Mouse (Mus musculus): ENCODE measurements around the gene Etv6. TPM values are rescaled to one million over a fixed set of nuclear protein-coding genes. Genes with fewer than 3 reads are reported as not detected.

Gene Etv6
- polyA plus RNA-seq, 1 experiment from 2014 or later: 13.8 TPM

DNA sequence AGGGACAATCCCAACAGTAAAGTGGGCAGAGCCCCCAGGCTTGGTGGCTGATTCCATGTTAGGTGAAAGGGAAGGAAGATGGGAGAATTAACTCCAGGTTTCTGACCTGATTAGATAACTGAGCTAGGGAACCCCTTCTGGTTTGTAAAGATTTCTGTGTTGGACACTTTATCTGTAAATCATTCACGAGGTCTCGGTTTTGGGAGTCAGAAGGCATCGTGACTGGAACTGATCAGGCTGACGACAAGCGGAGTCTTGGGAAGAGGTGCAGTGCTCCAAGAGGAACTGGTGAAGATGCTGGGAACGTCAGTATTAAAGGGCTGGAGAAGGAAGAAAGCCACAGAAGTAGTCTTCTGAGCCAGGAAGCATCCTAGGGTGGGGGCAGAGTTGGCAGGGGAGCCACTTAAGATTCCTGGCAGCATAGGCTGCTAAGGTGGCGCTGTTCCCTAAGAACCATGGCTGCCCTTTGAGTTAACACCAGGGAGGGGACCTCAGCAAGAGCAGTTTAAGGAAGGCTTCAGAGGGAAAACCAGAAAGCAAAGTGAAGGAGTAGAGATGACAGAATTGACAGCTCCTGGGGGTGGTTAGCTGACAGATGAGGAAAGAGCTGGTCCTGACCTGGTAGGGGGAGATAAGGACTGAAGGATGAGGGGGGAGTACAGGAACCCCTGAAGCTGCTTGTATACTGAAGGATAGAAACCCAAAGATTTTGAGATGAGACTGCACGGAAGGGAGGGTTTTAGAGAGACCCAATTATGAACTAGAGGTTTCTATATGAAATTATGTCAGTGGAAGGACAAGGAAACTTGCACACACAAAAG is 191.1 kb downstream of the Etv6 start:
- H3K4me3 ChIP-seq (replicated peaks): no peak overlapping the region
- H3K4me2 ChIP-seq: no peak overlapping the region
- H3K27me3 ChIP-seq (replicated peaks): no peaks in the 10 kb centered on the region
- H3K9me3 ChIP-seq: no peaks in the 10 kb centered on the region
- peaks cover 6% of the 10 kb centered on the region; the same call in 1 of the 2 replicates for H3K4me1 ChIP-seq
- H3K9ac ChIP-seq: no peak overlapping the region
- ATAC-seq (ENCODE audit: insufficient read depth, low FRiP score, low read depth): no peak
- H3K36me3 ChIP-seq: 0 out of 2 replicates have a peak, but pooled peaks cover 5% of the 10 kb centered on the region
- no peak overlapping the region for H3K27ac ChIP-seq
- WGBS: 75% methylated on average over 8 of the region's 8 CpGs

DNA sequence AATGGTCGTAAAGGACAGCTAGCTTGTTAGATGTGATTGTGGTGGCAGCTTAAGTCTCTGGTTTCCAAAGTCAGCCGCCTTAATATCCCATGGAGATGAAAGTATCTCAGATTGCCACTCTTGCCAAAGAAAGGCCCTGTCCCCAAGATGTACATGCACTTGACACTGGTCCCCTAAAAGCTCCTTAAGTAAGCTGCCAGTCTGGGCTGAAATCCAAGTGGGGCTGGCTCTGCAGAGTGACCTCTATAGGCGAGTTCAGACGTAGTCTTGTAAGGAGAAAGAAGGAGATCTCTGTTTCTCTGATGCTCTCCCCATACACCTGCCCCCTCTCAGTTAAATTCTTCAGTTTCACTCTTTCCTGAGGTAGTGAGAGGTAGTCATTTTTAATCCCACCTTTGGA is 200.8 kb downstream of the Etv6 start:
- H3K9me3 ChIP-seq: no peaks in the 10 kb centered on the region
- H3K4me2 ChIP-seq: no peak overlapping the region
- no peak for ATAC-seq (ENCODE audit: insufficient read depth, low FRiP score, low read depth)
- no peak overlapping the region for H3K9ac ChIP-seq
- H3K4me3 ChIP-seq (replicated peaks): no peak overlapping the region
- 0 out of 2 replicates have a peak, but pooled peaks cover 8% of the 10 kb centered on the region for H3K36me3 ChIP-seq
- no peak overlapping the region for H3K27ac ChIP-seq
- WGBS: 73% methylated on average over 4 of the region's 4 CpGs
- H3K27me3 ChIP-seq (replicated peaks): no peaks in the 10 kb centered on the region
- no peaks in the 10 kb centered on the region for H3K4me1 ChIP-seq

DNA sequence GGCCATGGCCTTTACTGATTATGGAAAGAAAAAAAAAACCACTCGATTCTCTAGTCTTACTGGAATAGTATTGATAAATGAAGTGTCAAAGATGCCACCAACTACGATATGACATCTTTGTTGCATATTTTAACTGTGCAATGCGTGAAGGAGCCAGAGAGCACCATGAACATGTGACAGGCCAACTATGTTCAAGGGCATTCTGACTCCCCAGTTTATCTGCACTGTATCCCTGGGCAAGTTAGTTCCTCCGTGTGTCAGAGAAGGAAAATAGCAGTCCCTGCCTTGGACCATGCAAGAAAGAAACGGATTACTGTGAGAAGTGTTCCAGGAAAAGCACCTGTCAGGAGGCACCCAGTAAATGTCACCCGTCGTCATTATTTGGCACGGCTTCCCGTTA is 203.0 kb downstream of the Etv6 start:
- Histone ChIP-seq H3K27ac (no peak overlapping the region), H3K4me1 (no peaks in the 10 kb centered on the region), H3K36me3 (0 out of 2 replicates have a peak, but pooled peaks cover 8% of the 10 kb centered on the region), H3K4me2 (no peak overlapping the region), H3K9me3 (no peaks in the 10 kb centered on the region), H3K27me3 (replicated peaks) (no peaks in the 10 kb centered on the region), H3K9ac (no peak overlapping the region), H3K4me3 (replicated peaks) (no peak overlapping the region)
- ATAC-seq (ENCODE audit: insufficient read depth, low FRiP score, low read depth): no peak
- 79% methylated on average over 9 of the region's 9 CpGs for WGBS

DNA sequence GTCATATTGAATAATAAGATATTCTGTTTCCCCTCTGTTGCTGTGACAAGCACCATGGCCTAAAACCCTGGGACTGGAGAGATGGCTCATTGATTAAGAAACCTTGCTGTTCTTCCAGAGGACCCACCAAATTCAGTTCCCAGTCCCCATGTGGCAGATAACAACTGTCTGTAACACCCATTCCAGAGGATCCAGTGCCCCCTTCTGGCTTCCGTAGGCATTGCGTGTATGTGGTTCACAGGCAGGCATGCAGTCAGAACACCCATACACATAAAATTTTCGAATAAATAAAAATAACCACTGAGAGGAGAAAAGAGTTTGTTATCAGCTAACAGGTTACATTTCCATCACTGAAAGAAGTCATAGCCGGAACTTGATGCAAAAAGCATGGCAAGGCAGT is 205.5 kb downstream of the Etv6 start:
- WGBS: 95% methylated on average over 4 of the region's 4 CpGs
- ATAC-seq (ENCODE audit: insufficient read depth, low FRiP score, low read depth): no peak
- Histone ChIP-seq H3K4me3 (replicated peaks) (no peak overlapping the region), H3K4me1 (0 out of 2 replicates have a peak, but pooled peaks cover 2% of the 10 kb centered on the region), H3K27me3 (replicated peaks) (no peaks in the 10 kb centered on the region), H3K27ac (no peak overlapping the region), H3K4me2 (no peak overlapping the region), H3K9me3 (no peaks in the 10 kb centered on the region), H3K9ac (no peak overlapping the region), H3K36me3 (0 out of 2 replicates have a peak, but pooled peaks cover 8% of the 10 kb centered on the region)

DNA sequence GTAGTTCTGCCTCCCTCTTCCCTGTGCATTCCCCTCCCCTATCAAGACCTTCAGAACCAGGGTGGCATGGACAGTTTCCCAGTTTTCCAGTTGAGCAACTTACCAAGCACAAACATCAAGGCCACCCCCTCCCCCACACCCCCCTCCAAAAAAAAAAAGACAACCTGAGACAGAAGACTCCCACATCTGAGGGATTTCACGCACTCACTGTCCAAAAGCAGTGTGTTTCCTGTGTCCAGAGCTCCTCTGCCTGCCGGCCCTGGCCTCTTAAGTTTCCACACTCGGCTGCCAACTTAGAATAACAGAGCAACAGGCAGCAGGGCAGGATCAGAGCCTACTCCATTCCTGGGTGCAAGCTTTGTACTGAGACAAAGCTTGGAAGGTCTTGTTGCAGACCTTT is 207.6 kb downstream of the Etv6 start:
- 0 out of 2 replicates have a peak, but pooled peaks cover 4% of the 10 kb centered on the region for H3K4me1 ChIP-seq
- no peak overlapping the region for H3K9ac ChIP-seq
- H3K27ac ChIP-seq: peak overlapping the region; percentile 5; the same call in 1 of the 2 replicates
- H3K4me3 ChIP-seq (replicated peaks): no peak overlapping the region
- no peaks in the 10 kb centered on the region for H3K27me3 ChIP-seq (replicated peaks)
- no peaks in the 10 kb centered on the region for H3K9me3 ChIP-seq
- H3K36me3 ChIP-seq: 0 out of 2 replicates have a peak, but pooled peaks cover 8% of the 10 kb centered on the region
- WGBS: 55% methylated on average over 3 of the region's 3 CpGs
- no peak overlapping the region for H3K4me2 ChIP-seq
- ATAC-seq (ENCODE audit: insufficient read depth, low FRiP score, low read depth): no peak

DNA sequence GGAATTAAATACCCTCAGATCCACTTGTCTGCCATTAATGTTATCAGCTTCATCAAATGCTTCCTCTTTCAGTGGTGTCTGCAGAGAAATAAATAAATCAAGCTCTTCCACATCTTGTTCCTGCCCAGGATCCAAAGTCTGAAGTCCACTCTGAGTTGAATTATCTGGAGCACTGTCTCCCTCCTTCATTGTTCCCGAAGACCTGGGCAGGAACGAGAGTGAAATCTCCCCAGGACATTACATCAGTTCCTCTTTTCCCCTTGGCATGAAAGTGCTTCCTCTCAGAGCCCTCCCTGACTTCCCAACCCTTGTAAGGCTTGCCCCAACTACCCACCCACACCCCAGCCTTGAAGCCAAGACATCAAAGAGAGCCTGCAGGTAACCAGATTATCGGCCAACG is 208.0 kb downstream of the Etv6 start:
- H3K4me1 ChIP-seq: 0 out of 2 replicates have a peak, but pooled peaks cover 4% of the 10 kb centered on the region
- no peaks in the 10 kb centered on the region for H3K9me3 ChIP-seq
- no peaks in the 10 kb centered on the region for H3K27me3 ChIP-seq (replicated peaks)
- H3K27ac ChIP-seq: peak overlapping the region; percentile 5; the same call in 1 of the 2 replicates
- no peak overlapping the region for H3K9ac ChIP-seq
- no peak for ATAC-seq (ENCODE audit: insufficient read depth, low FRiP score, low read depth)
- H3K36me3 ChIP-seq: 0 out of 2 replicates have a peak, but pooled peaks cover 12% of the 10 kb centered on the region
- H3K4me2 ChIP-seq: no peak overlapping the region
- 76% methylated on average over 4 of the region's 4 CpGs for WGBS
- H3K4me3 ChIP-seq (replicated peaks): no peak overlapping the region

DNA sequence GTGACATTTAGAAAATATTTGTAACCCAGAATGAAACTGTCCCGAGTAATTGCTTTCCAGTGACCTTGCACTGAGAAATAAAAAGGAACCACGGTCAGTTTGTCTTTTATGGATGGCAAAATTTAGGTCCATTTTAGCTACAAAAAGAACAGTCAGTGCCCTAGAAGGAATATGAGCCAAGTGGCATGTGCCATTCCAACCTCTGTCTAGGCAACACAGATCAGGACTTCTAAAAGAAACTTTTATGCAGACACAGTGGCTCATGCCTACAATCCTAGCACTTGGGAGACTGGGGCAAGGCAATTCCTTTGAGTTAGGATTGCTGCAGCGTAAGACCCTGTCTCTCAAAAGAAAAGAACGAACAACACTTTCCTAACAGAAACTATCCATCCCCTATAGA is 208.6 kb downstream of the Etv6 start:
- Histone ChIP-seq H3K4me1 (0 out of 2 replicates have a peak, but pooled peaks cover 4% of the 10 kb centered on the region), H3K9ac (no peak overlapping the region), H3K4me2 (no peak overlapping the region), H3K27me3 (replicated peaks) (no peaks in the 10 kb centered on the region), H3K36me3 (0 out of 2 replicates have a peak, but pooled peaks cover 10% of the 10 kb centered on the region), H3K4me3 (replicated peaks) (no peak overlapping the region), H3K27ac (no peak overlapping the region), H3K9me3 (no peaks in the 10 kb centered on the region)
- ATAC-seq (ENCODE audit: insufficient read depth, low FRiP score, low read depth): no peak
- WGBS: 91% methylated on average over 4 of the region's 4 CpGs

DNA sequence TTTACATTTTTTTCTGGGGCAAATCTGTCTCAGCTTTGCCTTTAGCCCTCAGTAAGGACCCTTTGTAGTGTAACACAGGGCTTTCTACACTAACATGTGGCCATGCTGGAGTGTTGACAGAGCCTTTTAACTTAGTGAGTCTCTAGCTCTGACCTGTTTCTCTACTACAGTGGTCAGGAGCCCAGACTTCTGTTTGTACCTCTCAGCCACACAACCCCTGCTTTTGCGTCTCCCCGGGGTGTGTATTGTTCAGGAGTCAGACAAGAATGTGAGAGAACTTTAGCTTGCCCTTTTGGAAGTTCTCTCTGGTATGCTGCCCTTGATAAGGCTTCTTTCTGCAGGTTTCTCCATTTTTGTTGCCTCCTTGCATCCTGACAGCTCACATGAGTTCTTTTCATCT is 210.6 kb downstream of the Etv6 start:
- no peak for ATAC-seq (ENCODE audit: insufficient read depth, low FRiP score, low read depth)
- H3K36me3 ChIP-seq: peaks cover 10% of the 10 kb centered on the region
- H3K4me1 ChIP-seq: 0 out of 2 replicates have a peak, but pooled peaks cover 4% of the 10 kb centered on the region
- H3K4me2 ChIP-seq: no peak overlapping the region
- no peak overlapping the region for H3K9ac ChIP-seq
- 69% methylated on average over 2 of the region's 2 CpGs for WGBS
- no peak overlapping the region for H3K4me3 ChIP-seq (replicated peaks)
- no peaks in the 10 kb centered on the region for H3K27me3 ChIP-seq (replicated peaks)
- H3K9me3 ChIP-seq: no peaks in the 10 kb centered on the region
- H3K27ac ChIP-seq: no peak overlapping the region

DNA sequence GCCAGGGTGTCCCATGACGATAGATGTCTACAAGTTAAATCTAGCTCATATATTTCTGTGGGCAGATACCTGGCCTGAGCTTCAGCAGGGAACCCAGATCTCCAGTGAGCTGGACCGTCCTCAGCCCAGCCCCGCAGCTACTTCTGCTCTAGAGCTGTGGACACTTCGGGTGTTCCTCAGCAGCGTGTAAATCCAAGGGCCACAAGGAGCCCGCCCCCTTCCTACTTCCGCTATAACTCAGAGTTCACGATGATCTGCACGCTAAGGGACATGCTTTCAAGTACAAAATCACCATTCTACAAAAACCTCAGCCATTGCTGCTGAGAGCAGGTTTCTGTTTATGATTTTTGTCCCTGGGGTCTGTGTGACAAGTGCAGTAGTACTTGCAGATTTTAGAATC is 211.8 kb downstream of the Etv6 start:
- Histone ChIP-seq H3K9me3 (no peaks in the 10 kb centered on the region), H3K4me1 (0 out of 2 replicates have a peak, but pooled peaks cover 4% of the 10 kb centered on the region), H3K4me3 (replicated peaks) (no peak overlapping the region), H3K27me3 (replicated peaks) (no peaks in the 10 kb centered on the region), H3K27ac (no peak overlapping the region), H3K4me2 (no peak overlapping the region), H3K9ac (no peak overlapping the region), H3K36me3 (peaks cover 10% of the 10 kb centered on the region)
- 83% methylated on average over 9 of the region's 9 CpGs for whole genome bisulfite sequencing
- no peak for ATAC-seq (ENCODE audit: insufficient read depth, low FRiP score, low read depth)

DNA sequence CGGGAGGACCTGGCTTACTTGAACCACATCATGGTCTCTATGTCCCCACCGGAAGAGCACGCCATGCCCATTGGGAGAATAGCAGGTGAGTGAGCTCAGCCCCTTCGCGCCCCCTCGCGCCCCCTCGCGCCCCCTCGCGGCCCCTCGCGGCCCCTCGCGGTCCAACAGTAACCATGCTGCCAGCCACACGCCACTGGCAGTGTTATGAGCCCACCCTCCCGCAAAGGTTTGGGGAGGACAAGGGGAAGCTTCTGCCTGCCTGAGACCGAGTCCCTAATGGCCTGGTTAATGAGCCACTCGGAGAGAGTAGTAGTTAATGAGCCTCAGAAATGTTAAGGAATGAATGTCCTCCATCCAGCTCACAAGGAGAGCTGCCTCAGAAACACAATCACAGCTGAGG is 213.2 kb downstream of the Etv6 start:
- ATAC-seq (ENCODE audit: insufficient read depth, low FRiP score, low read depth): no peak
- no peak overlapping the region for H3K4me3 ChIP-seq (replicated peaks)
- 91% methylated on average over 19 of the region's 19 CpGs for WGBS
- H3K36me3 ChIP-seq: peaks cover 10% of the 10 kb centered on the region
- no peaks in the 10 kb centered on the region for H3K9me3 ChIP-seq
- no peaks in the 10 kb centered on the region for H3K27me3 ChIP-seq (replicated peaks)
- 0 out of 2 replicates have a peak, but pooled peaks cover 4% of the 10 kb centered on the region for H3K4me1 ChIP-seq
- H3K27ac ChIP-seq: no peak overlapping the region
- no peak overlapping the region for H3K9ac ChIP-seq
- H3K4me2 ChIP-seq: no peak overlapping the region

DNA sequence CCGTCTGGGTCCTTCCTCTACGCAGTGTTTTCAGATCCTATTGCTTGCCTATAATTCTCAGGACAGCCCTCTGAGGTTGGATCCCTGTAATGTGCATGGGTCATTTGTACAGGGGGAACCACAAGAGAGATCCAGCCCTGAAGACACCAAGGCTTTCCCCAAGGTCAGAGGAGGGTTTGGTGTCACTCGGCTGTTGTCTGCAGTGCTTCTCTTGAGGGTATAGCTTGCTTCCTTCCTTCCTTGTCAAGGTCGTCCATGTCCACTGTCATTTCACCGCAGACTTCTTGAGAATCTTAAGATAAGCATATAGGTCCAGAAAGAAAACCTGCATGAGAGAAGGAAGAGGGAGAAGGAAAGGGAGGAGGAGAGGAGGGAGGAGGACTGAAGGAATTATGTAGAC is 215.3 kb downstream of the Etv6 start:
- H3K27me3 ChIP-seq (replicated peaks): no peaks in the 10 kb centered on the region
- H3K27ac ChIP-seq: no peak overlapping the region
- no peak overlapping the region for H3K4me2 ChIP-seq
- H3K36me3 ChIP-seq: peaks cover 10% of the 10 kb centered on the region
- no peak overlapping the region for H3K9ac ChIP-seq
- ATAC-seq (ENCODE audit: insufficient read depth, low FRiP score, low read depth): no peak
- H3K4me3 ChIP-seq (replicated peaks): no peak overlapping the region
- no peaks in the 10 kb centered on the region for H3K9me3 ChIP-seq
- 0 out of 2 replicates have a peak, but pooled peaks cover 4% of the 10 kb centered on the region for H3K4me1 ChIP-seq
- WGBS: 78% methylated on average over 5 of the region's 5 CpGs

DNA sequence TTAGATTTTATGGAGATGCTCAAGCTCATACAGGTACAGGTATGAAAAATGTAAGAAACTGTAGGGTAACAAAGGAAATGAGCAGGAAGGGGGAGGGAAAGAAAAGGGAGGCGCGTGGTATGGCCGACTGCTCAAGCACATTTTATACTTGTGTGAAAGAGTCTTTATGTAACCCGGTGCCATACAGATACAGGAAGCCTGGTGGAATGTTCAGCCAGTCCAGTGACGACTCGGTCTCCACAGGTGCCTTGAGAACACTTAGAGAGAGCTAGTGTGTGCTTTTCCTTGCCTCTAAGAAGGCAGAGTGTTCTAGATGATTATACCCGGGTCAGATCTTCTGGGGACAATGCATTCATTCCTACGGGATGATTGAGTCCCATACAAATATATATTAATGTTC is 215.9 kb downstream of the Etv6 start:
- Histone ChIP-seq H3K4me1 (0 out of 2 replicates have a peak, but pooled peaks cover 2% of the 10 kb centered on the region), H3K27ac (no peak overlapping the region), H3K9me3 (no peaks in the 10 kb centered on the region), H3K4me2 (no peak overlapping the region), H3K9ac (no peak overlapping the region), H3K4me3 (replicated peaks) (no peak overlapping the region), H3K36me3 (peaks cover 10% of the 10 kb centered on the region), H3K27me3 (replicated peaks) (no peaks in the 10 kb centered on the region)
- ATAC-seq (ENCODE audit: insufficient read depth, low FRiP score, low read depth): no peak
- WGBS: 70% methylated on average over 8 of the region's 8 CpGs
